Mouse (Mus musculus) lung, adult 2 months (tissue): ENCODE measurements around the gene Prkca. TPM values are rescaled to one million over a fixed set of nuclear protein-coding genes. Genes with fewer than 3 reads are reported as not detected.

Experiments used
- DNase-seq: peaks from one replicate; pipeline ENCODE4 v3.0.0; 2022
- H3K4me1 ChIP-seq: fragments of 200-500 bp; 2 replicates; pipeline ENCODE4 v1.6.1; 2011; ENCODE audit warnings: low read length; ENCODE audit not compliant: control insufficient read depth, insufficient read depth
- H3K4me3 ChIP-seq: fragments of 200-500 bp; replicated peaks from 2 replicates; pipeline ENCODE3; 2011; ENCODE audit warnings: low read depth, mild to moderate bottlenecking, control low read depth, low read length; ENCODE audit errors: extremely low read depth
- CTCF ChIP-seq: fragments of 200-500 bp; IDR thresholded peaks from 2 replicates; pipeline ENCODE4 v1.5.1; 2011; ENCODE audit warnings: mild to moderate bottlenecking, low read length, control low read depth; ENCODE audit not compliant: insufficient read depth
- POLR2A ChIP-seq: fragments of 200-500 bp; IDR thresholded peaks from 2 replicates; pipeline ENCODE4 v1.6.1; 2011; ENCODE audit warnings: low read depth, mild to moderate bottlenecking, control low read depth, low read length, borderline replicate concordance; ENCODE audit errors: extremely low read depth
- WGBS: fragments of 180-500 bp; shearing (Covaris S2); methylation state at CpG from one replicate; pipeline ENCODE4 v1.1.7; 2018; 5-methylcytosine and 5-hydroxymethylcytosine counted together
- polyA plus RNA-seq: library from polyadenylated mRNA; depleted of rRNA; stranded (reverse); fragments of >200 nt; gene quantifications from 2 replicates; pipeline ENCODE4 v1.2.3, GENCODE M21; 2012

The Prkca gene
- polyA plus RNA-seq, 1 experiment: 13.5 TPM

GRCm38 (mm10) chr11:108189362-108189761, 154.4 kb downstream of the Prkca start:
- no peak for DNase-seq
- TF ChIP-seq CTCF (no peak), POLR2A (no peak)
- Histone ChIP-seq H3K4me1 (no peaks in the 10 kb centered on the region), H3K4me3 (no peak overlapping the region)
- WGBS: 76% methylated on average over 3 of the region's 3 CpGs

GRCm38 (mm10) chr11:108182421-108182820, 161.3 kb downstream of the Prkca start:
- TF ChIP-seq CTCF (no peak), POLR2A (no peak)
- 85% methylated on average over 5 of the region's 5 CpGs for WGBS
- Histone ChIP-seq H3K4me3 (no peak overlapping the region), H3K4me1 (no peaks in the 10 kb centered on the region)
- no peak for DNase-seq

GRCm38 (mm10) chr11:108181012-108181713, 162.6 kb downstream of the Prkca start:
- 77% methylated on average over 10 of the region's 10 CpGs for WGBS
- Histone ChIP-seq H3K4me1 (no peaks in the 10 kb centered on the region), H3K4me3 (no peak overlapping the region)
- DNase-seq: no peak
- TF ChIP-seq POLR2A (no peak), CTCF (no peak)

GRCm38 (mm10) chr11:108178802-108179201, 164.9 kb downstream of the Prkca start:
- DNase-seq: no peak
- Histone ChIP-seq H3K4me1 (no peaks in the 10 kb centered on the region), H3K4me3 (no peak overlapping the region)
- no peak for TF ChIP-seq CTCF
- TF ChIP-seq POLR2A: no peak
- WGBS: 58% methylated on average over 5 of the region's 5 CpGs

- WGBS: 97% methylated on average over 3 of the region's 3 CpGs
- TF ChIP-seq CTCF (no peak), POLR2A (no peak)
- no peak overlapping the region for H3K4me3 ChIP-seq
- H3K4me1 ChIP-seq: no peaks in the 10 kb centered on the region
- no peak for DNase-seq
Measured at GRCm38 (mm10) chr11:108178258-108178657, 165.5 kb downstream of the Prkca start.

- DNase-seq: no peak
- Histone ChIP-seq H3K4me3 (no peak overlapping the region), H3K4me1 (no peaks in the 10 kb centered on the region)
- TF ChIP-seq CTCF (no peak), POLR2A (no peak)
- WGBS: 75% methylated on average over 5 of the region's 5 CpGs
Measured at GRCm38 (mm10) chr11:108176715-108177114, 167.0 kb downstream of the Prkca start.

DNA sequence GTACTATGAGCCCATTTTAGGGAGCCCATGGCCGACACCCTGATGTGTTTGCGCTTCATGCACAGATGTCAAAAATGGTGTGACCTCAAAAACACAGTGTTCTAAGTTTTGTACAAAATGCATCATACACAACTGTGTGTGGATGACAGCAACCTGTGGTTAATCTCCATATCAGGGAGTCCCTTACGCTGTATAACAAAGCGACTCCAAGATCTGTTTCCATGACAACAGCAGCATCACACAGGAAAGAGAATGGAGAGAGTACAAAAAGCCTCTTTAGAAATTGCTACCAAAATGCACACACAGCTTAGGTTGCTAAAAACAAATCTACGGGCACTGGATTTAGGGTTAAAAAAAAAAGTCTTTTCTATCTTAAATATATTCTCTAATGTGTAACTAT, 171.8 kb downstream of the Prkca start:
- Histone ChIP-seq H3K4me3 (no peak overlapping the region), H3K4me1 (no peaks in the 10 kb centered on the region)
- TF ChIP-seq CTCF (no peak), POLR2A (no peak)
- no peak for DNase-seq
- WGBS: 90% methylated on average over 5 of the region's 5 CpGs

- DNase-seq: no peak
- no peak overlapping the region for H3K4me3 ChIP-seq
- 81% methylated on average over 6 of the region's 6 CpGs for whole genome bisulfite sequencing
- TF ChIP-seq CTCF (no peak), POLR2A (no peak)
- H3K4me1 ChIP-seq: no peaks in the 10 kb centered on the region
Measured at GRCm38 (mm10) chr11:108171260-108171659, 172.5 kb downstream of the Prkca start.

- DNase-seq: no peak
- Histone ChIP-seq H3K4me3 (no peak overlapping the region), H3K4me1 (no peaks in the 10 kb centered on the region)
- TF ChIP-seq POLR2A: no peak
- no peak for TF ChIP-seq CTCF
- 61% methylated on average over 3 of the region's 3 CpGs for WGBS
Measured at GRCm38 (mm10) chr11:108170107-108170506, 173.6 kb downstream of the Prkca start.

- WGBS: 33% methylated on average over 9 of the region's 9 CpGs
- H3K4me3 ChIP-seq: no peak overlapping the region
Measured at GRCm38 (mm10) chr11:108165725-108166124, 178.0 kb downstream of the Prkca start.

More at GRCm38 (mm10) chr11:108165725-108166124, 178.0 kb downstream of the Prkca start:
- no peaks in the 10 kb centered on the region for H3K4me1 ChIP-seq
- TF ChIP-seq POLR2A: no peak
- no peak for TF ChIP-seq CTCF
- no peak for DNase-seq
